Mouse (Mus musculus) forebrain, embryonic 15.5 days (tissue): Measurements from ENCODE around the gene Gm2115. TPM values are rescaled to one million over a fixed set of nuclear protein-coding genes. Genes with fewer than 3 reads are reported as not detected.

Experiments
- ATAC-seq: fragments of 200-750 bp; cut with Nextera tagmentation; replicated peaks from 2 replicates; pipeline ENCODE4 v1.8.0; 2017; ENCODE audit warnings: mild to moderate bottlenecking, moderate TSS enrichment, moderate library complexity
- H3K27ac ChIP-seq: fragments of 300-500 bp; sonication (generic); replicated peaks from 2 replicates; pipeline ENCODE4 v1.5.1; 2015; ENCODE audit warnings: mild to moderate bottlenecking, inconsistent platforms
- H3K27me3 ChIP-seq: fragments of 300-500 bp; sonication (generic); 2 replicates; pipeline ENCODE4 v1.6.1; 2015; ENCODE audit warnings: inconsistent platforms
- H3K36me3 ChIP-seq: fragments of 300-500 bp; sonication (generic); 2 replicates; pipeline ENCODE4 v1.6.1; 2015; ENCODE audit warnings: mild to moderate bottlenecking, inconsistent platforms
- H3K4me1 ChIP-seq: fragments of 300-500 bp; sonication (generic); 2 replicates; pipeline ENCODE4 v1.6.1; 2015; ENCODE audit warnings: inconsistent platforms
- H3K4me2 ChIP-seq: fragments of 300-500 bp; sonication (generic); replicated peaks from 2 replicates; pipeline ENCODE4 v1.6.1; 2015; ENCODE audit warnings: mild to moderate bottlenecking, inconsistent platforms
- H3K4me3 ChIP-seq: fragments of 300-500 bp; sonication (generic); 2 replicates; pipeline ENCODE4 v1.5.1; 2015; ENCODE audit warnings: mild to moderate bottlenecking, inconsistent platforms
- H3K9ac ChIP-seq: fragments of 300-500 bp; sonication (generic); replicated peaks from 2 replicates; pipeline ENCODE4 v1.6.1; 2015; ENCODE audit warnings: mild to moderate bottlenecking, inconsistent platforms
- H3K9me3 ChIP-seq: fragments of 300-500 bp; sonication (generic); 2 replicates; pipeline ENCODE4 v1.6.1; 2016; ENCODE audit warnings: inconsistent platforms
- WGBS: fragments of 180-500 bp; shearing (Covaris S2); methylation state at CpG from one replicate; pipeline ENCODE4 v1.1.7; 2015; ENCODE audit warnings: mixed read lengths; 5-methylcytosine and 5-hydroxymethylcytosine counted together
- polyA plus RNA-seq: library from polyadenylated mRNA; unstranded; fragments of >200 nt; fragmentation: Nextera tagmentation; extraction: Ambion mirVana; gene quantifications from 2 replicates; pipeline ENCODE4 v1.2.1, GENCODE M21; 2015

Gm2115 gene
- polyA plus RNA-seq = 0.28 and 0.75 TPM in 2 replicates

DNA sequence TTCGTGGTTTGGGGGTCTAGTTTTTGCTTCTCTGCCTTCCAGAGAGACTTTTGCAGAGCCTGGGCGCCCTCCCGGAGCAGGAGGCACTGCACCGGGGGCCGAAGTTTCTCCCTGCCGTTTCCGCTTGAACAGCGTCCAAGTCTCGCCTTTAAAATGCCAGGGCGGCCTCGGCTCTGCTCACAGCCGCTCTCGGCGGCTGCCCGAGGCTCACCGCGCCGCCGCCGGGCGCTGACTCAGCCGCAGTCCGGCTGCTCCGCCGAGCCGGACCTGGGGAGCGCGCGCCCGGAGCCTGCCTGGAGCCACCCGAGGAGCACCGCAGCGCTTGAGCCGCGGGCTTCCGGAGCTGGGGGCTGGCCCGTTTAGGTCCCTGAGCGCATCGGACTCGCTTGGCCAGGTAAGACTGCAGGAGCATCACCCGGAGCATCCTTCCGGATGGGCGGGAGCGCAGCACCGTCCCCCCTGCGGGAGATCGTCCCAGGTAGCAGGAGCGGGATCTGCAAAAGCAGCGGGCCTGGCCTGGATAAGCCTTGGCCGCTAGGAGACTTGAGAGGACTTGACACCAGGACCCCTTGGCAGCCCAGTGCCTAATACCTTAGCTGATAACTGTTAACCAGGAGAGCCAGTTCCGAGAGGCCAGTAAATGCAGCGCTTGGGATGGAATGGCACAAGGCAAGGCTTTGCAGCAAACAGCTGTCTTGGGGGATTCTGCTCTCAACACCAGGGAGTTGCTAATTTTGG, at the start of gene Gm2115:
TSS of gene Gm2115 (plus strand) at position 159 of the 738 bp plus-strand sequence.
- 1% methylated on average over 52 of the region's 52 CpGs for WGBS
- peaks cover 9% of the 10 kb centered on the region for H3K4me1 ChIP-seq
- H3K36me3 ChIP-seq = no peaks in the 10 kb centered on the region
- peak within 1 kb of the TSS; percentile 55 for H3K4me3 ChIP-seq
- H3K4me2 ChIP-seq = peak within 1 kb of the TSS; percentile 98
- H3K27ac ChIP-seq = no peak within 1 kb of the TSS
- ATAC-seq = peak; percentile 93
- peak within 1 kb of the TSS; percentile 61 for H3K9ac ChIP-seq
- peaks cover 14% of the 10 kb centered on the region for H3K27me3 ChIP-seq
- H3K9me3 ChIP-seq = no peaks in the 10 kb centered on the region

DNA sequence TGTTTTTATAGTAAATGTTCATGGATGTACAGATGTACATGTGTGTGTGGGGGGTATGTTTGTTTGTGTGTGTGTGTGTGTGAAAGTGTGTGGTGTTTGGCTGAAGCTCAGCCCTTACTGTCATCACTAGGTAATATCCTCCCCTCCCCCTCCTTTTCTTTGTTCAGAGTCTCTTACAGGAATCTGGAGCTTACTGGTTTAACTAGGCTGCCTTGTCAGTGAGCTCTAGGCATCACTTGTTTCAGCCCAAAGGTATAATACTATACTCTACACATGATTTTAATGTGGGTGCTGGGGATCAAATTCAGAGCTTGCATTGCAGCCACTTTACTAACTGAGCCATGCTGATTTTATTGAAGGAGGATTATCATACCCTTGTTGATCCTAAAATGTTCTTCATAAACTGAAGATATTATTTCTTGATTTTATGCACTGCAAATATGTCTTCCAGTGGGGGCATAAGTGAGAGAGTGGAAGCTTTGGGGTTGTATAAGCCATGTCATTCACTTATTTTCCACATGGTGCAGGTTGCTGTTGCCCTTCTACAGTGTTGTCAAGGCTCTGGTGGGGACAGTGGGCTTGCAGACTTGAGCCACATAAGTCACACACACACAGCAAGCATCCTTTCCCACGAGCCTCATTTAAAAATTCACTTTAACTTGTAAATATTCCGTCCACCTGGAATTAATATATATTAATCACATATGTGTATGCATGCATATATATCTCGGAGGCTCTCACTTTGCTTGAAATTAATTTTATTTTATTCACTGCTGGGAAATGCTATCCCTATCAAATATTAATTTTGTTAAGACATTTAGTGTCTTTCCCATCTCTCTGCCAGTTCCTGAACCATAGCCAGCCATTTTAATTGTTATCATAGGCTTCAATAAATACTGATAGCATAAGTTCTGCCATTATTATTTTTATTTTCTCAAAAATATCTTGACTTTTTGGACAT, 45.0 kb upstream of the Gm2115 start:
- Histone ChIP-seq H3K27me3 (no peaks in the 10 kb centered on the region), H3K36me3 (no peaks in the 10 kb centered on the region), H3K4me1 (no peaks in the 10 kb centered on the region), H3K4me2 (no peak overlapping the region), H3K9ac (no peak overlapping the region), H3K27ac (no peak overlapping the region), H3K9me3 (no peaks in the 10 kb centered on the region), H3K4me3 (no peak overlapping the region)
- 73% methylated on average over 3 of the region's 3 CpGs for WGBS
- no peak for ATAC-seq

DNA sequence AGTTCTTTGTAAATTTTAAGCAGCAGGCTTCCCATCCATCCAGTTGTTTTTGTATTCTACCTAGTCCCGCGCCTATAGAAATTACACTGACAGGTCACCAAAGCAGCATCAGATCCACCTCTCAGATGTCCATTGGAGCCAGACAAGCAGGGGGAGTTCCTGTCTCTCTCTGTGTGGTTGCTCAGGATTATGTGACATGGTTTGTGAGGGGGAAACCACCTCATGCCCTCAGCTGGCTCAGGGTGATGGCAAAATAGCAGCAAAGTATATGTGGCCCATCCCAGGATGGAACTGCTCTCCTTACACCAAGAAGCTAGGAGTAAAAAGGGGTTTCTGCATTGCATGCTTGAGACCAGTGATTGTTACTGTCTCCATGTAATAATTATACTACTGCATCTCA, 42.3 kb upstream of the Gm2115 start:
- Histone ChIP-seq H3K36me3 (no peaks in the 10 kb centered on the region), H3K4me3 (no peak overlapping the region), H3K4me1 (no peaks in the 10 kb centered on the region), H3K9me3 (no peaks in the 10 kb centered on the region), H3K4me2 (no peak overlapping the region), H3K27ac (no peak overlapping the region), H3K27me3 (no peaks in the 10 kb centered on the region), H3K9ac (no peak overlapping the region)
- WGBS = 86% methylated on average over 2 of the region's 2 CpGs
- no peak for ATAC-seq

DNA sequence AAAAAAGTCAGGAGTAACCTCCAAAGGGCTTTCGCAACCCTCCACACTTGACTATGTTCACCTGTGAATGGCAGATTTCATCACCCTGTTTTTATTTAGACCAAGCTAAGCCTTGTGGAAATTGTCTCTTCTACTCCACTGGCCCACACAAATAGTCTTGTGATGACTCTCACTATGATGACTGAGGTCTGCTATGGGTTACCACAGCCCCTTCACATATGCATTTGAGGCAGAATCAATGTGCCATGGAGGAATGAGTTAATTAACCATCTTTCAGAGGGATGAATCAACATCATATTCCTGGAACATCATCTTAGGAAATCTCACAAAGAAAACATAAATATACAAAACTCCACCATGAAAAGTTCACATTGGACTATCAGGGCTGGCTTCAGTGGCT, 25.6 kb upstream of the Gm2115 start:
- no peaks in the 10 kb centered on the region for H3K4me1 ChIP-seq
- no peak for ATAC-seq
- H3K4me3 ChIP-seq = no peak overlapping the region
- H3K9me3 ChIP-seq = no peaks in the 10 kb centered on the region
- H3K4me2 ChIP-seq = no peak overlapping the region
- no peaks in the 10 kb centered on the region for H3K36me3 ChIP-seq
- 100% methylated on average over 1 of the region's 1 CpGs for WGBS
- no peak overlapping the region for H3K9ac ChIP-seq
- H3K27me3 ChIP-seq = no peaks in the 10 kb centered on the region
- no peak overlapping the region for H3K27ac ChIP-seq

DNA sequence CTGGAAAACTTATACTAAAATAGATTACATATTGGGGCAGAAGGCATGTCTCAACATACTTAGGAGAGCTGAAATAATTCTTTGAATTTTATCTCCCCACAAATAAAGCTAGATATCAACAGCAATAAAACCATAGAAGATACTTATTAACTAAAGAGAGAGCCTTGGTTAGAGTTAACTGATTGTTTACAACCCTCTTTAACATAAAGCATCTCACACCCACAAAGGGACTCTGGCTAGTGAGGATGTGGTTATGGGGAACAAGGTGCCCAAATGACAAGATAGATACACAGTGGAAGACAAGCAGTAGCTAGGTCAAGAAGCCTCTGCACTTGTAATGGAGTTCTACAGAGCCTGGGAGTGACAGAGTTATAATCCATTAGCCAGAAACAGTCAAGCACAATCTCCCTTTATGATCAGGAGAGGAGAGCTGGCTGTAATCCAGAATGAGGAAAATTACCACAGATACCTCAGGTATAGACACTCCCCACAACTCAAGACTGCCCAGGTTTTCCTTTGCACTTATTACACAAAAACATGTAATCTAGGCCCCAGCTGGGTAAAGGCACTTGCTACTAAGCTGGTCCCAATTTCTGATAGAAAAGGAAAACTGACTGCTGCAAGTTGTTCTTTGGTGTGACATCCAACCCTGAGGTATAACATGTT, 10.1 kb upstream of the Gm2115 start:
- no peak overlapping the region for H3K9ac ChIP-seq
- no peak overlapping the region for H3K27ac ChIP-seq
- ATAC-seq = no peak
- H3K4me3 ChIP-seq = no peak overlapping the region
- H3K27me3 ChIP-seq = no peaks in the 10 kb centered on the region
- H3K9me3 ChIP-seq = no peaks in the 10 kb centered on the region
- H3K4me2 ChIP-seq = no peak overlapping the region
- H3K36me3 ChIP-seq = no peaks in the 10 kb centered on the region
- H3K4me1 ChIP-seq = peaks cover 6% of the 10 kb centered on the region

DNA sequence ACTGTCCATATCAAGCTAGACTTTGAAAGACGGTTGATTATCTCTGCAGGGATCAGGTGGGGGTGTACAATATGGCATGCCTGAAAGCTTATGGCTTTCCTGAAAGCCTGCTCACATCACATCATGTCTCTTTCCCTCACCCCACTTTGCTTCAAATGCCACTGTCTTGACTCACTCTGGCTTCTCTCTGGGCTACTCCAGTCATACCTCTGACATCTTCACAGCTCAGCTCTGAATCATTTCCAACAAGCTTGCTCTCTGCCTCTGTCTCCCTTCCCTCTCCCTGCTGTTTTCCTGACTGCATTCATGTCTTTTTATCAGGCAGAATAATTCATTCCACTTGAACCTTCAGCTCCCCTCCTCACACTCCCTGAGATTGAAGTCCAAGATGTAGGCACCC, 7.4 kb upstream of the Gm2115 start:
- Histone ChIP-seq H3K36me3 (no peaks in the 10 kb centered on the region), H3K27me3 (no peaks in the 10 kb centered on the region), H3K4me1 (peaks cover 6% of the 10 kb centered on the region), H3K4me2 (no peak overlapping the region), H3K4me3 (no peak overlapping the region), H3K9me3 (no peaks in the 10 kb centered on the region), H3K27ac (no peak overlapping the region), H3K9ac (no peak overlapping the region)
- ATAC-seq = no peak
- WGBS = 80% methylated on average over 1 of the region's 1 CpGs

DNA sequence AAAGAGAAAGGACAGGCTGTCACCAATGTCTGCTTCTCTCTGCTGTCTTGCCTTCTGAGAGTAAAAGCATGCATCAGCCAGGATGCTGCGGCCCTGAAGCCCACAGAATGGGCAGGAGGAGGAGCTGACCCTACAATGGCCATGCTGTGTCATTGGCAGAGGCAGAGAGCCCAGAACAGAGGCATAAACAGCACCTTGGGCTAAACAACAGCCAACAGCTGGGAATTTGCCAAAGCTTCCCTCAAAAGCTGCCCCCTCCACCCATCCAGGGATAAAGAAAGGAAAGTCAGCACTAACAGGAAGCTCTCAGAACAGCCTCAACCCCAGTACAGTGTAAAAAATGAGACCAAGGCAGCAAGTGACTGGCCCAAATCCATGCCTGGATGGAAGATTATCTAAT, 6.3 kb upstream of the Gm2115 start:
- peaks cover 6% of the 10 kb centered on the region for H3K4me1 ChIP-seq
- no peak overlapping the region for H3K9ac ChIP-seq
- H3K27ac ChIP-seq = no peak overlapping the region
- ATAC-seq = 0 out of 2 replicates have a peak, but pooled peaks have one; percentile 46
- H3K27me3 ChIP-seq = no peaks in the 10 kb centered on the region
- no peaks in the 10 kb centered on the region for H3K9me3 ChIP-seq
- H3K36me3 ChIP-seq = no peaks in the 10 kb centered on the region
- WGBS = 0% methylated on average over 1 of the region's 1 CpGs
- no peak overlapping the region for H3K4me3 ChIP-seq
- no peak overlapping the region for H3K4me2 ChIP-seq

DNA sequence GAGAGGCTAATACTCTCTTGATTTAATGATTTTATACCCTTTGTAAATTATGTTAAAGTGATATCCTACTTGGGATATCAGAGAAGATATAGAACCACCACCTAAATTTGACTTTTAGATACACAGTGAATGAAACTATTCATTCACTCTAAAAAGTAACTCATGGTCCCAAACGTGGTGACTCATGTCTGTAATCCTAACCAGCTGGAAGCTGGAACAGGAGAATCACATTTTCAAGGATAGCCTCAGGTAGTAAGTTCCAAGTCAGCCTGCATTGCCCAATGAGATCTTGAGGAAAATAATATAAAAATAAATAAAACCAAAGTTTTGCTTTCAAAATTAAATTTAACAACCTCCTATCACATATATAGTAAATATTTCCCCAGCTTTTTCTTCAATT, 2.6 kb upstream of the Gm2115 start:
- H3K4me1 ChIP-seq = peaks cover 14% of the 10 kb centered on the region
- H3K27ac ChIP-seq = no peak overlapping the region
- no peaks in the 10 kb centered on the region for H3K9me3 ChIP-seq
- 46% methylated on average over 1 of the region's 1 CpGs for WGBS
- ATAC-seq = no peak
- no peak overlapping the region for H3K4me2 ChIP-seq
- H3K4me3 ChIP-seq = no peak overlapping the region
- H3K9ac ChIP-seq = no peak overlapping the region
- no peaks in the 10 kb centered on the region for H3K36me3 ChIP-seq
- H3K27me3 ChIP-seq = peaks cover 14% of the 10 kb centered on the region

DNA sequence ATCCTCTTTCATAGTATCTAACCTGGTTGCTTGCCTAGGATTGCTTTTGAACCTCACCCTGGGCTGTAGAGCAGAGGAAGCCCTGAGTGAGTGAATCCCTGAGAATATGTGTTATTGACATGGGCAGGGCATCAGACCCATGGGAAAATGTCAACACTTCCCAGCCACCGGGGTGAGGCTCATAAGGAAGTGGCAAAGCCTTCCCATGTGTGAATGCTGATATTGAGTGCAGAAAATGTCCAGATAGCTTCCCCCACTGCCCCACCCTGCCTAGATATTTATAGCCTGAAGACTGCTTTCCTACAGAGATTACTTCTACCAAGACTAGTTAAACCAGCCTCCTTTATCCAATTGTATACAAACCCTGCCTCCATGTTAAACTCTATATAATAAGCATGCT, 4.0 kb downstream of the Gm2115 start:
- no peak for ATAC-seq
- no peak overlapping the region for H3K27ac ChIP-seq
- peaks cover 9% of the 10 kb centered on the region for H3K4me1 ChIP-seq
- H3K27me3 ChIP-seq = peaks cover 14% of the 10 kb centered on the region
- 83% methylated on average over 1 of the region's 1 CpGs for WGBS
- H3K9me3 ChIP-seq = no peaks in the 10 kb centered on the region
- H3K4me2 ChIP-seq = no peak overlapping the region
- no peak overlapping the region for H3K4me3 ChIP-seq
- no peaks in the 10 kb centered on the region for H3K36me3 ChIP-seq
- no peak overlapping the region for H3K9ac ChIP-seq

DNA sequence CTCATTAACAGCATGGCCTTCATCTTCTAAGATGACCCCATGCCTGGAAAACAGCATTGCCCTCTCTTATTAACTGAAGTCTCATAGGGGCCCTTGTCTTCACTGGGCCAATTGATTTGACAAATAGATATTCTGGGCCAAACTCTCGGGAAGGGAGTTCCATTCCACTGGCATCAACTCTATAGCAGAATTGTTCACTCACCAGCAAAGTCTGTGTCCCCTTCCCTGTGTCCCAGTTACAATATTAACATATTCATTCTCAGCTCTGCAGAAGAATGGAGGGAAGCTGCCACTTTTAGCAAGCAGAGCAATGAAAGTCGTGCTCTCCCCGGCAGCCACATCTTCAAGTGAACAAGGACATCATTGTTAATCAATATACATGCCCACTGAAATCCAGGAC, 5.9 kb downstream of the Gm2115 start:
- H3K9ac ChIP-seq = no peak overlapping the region
- no peak overlapping the region for H3K27ac ChIP-seq
- no peak overlapping the region for H3K4me2 ChIP-seq
- H3K27me3 ChIP-seq = peaks cover 7% of the 10 kb centered on the region
- H3K36me3 ChIP-seq = no peaks in the 10 kb centered on the region
- H3K4me1 ChIP-seq = no peaks in the 10 kb centered on the region
- no peak overlapping the region for H3K4me3 ChIP-seq
- 57% methylated on average over 3 of the region's 3 CpGs for WGBS
- no peaks in the 10 kb centered on the region for H3K9me3 ChIP-seq
- no peak for ATAC-seq

DNA sequence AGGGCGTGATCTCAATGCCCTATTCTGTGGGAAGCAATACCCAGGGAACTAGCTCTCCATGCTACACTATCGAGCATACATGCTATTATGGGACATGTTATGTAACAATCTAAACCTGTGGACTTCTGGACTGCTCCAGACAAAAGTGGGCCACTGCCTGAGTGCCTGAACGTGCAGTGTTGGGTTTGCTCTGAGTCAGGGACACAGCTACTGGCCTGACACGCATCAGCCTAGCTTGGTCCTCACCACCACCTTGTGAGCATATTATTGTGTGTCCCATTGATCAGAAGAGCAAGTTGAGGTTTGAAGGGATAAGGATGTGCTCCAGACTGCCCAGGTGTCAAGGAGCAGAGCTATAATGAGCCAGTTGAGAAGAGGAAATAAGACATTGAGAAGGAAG, 16.2 kb downstream of the Gm2115 start:
- H3K4me2 ChIP-seq = no peak overlapping the region

DNA sequence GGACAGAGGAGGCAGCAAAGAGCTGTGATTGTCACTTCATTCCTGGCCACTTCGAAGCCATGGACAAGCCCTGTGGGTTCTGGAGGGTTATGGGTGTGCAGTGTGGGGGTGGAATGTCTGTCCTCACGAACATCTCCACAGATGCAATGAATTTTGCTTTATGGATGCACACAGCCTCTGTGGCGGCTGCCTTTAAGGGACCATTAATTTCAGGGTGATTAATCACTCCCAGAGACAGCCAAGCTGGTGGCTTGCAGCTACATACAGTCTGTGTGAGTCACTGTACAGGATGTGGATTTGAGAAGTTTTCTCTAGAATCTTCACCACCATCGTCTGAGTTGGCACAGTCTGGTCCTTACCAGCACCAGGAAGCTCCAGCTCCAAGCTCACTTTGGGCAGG, 17.9 kb downstream of the Gm2115 start:
- Histone ChIP-seq H3K9ac (no peak overlapping the region), H3K4me2 (no peak overlapping the region), H3K27me3 (no peaks in the 10 kb centered on the region), H3K27ac (no peak overlapping the region), H3K36me3 (no peaks in the 10 kb centered on the region), H3K9me3 (no peaks in the 10 kb centered on the region), H3K4me3 (no peak overlapping the region), H3K4me1 (no peaks in the 10 kb centered on the region)
- ATAC-seq = no peak
- 85% methylated on average over 4 of the region's 4 CpGs for WGBS

More for the DNA sequence above, 16.2 kb downstream of the Gm2115 start:
- WGBS = 92% methylated on average over 4 of the region's 4 CpGs
- Histone ChIP-seq H3K9ac (no peak overlapping the region), H3K4me3 (no peak overlapping the region), H3K4me1 (no peaks in the 10 kb centered on the region), H3K9me3 (no peaks in the 10 kb centered on the region), H3K36me3 (no peaks in the 10 kb centered on the region), H3K27ac (no peak overlapping the region), H3K27me3 (no peaks in the 10 kb centered on the region)
- no peak for ATAC-seq
